Mouse (Mus musculus): ENCODE measurements around the gene Rhbdd1.

DNA sequence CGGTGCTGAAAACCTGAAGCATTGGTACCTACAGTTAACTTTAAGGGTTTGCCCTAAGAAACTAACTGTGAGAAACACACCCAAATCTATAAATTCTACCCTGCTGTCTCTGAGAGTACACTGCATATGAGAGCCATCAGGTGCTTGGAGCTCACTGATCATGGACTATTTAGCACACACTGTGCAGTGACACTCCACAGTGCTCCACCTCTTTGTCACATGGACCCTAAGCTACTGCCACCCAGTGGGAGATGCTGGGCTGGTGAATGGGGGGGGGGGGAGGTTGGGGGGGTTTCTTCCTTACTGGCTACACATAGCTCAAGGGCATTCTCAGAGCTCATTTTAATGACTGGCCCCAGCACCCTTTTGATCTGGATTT is 43.4 kb downstream of the Rhbdd1 start:
- TF ChIP-seq CTCF (IDR thresholded peaks at IDR 0.05; ENCODE audit: control insufficient read depth, insufficient read depth, insufficient read length) = no peak
- TF ChIP-seq FOSL1 (IDR thresholded peaks at IDR 0.05; ENCODE audit: insufficient read depth, low read length, poor library complexity, severe bottlenecking) = no peak
- TF ChIP-seq MAX (IDR thresholded peaks at IDR 0.05) = no peak

Data from C2C12 (cell line).